Mouse (Mus musculus) heart, embryonic 15.5 days (tissue): Measurements from ENCODE around the gene S100a16. TPM values are rescaled to one million over a fixed set of nuclear protein-coding genes. Genes with fewer than 3 reads are reported as not detected.

Source experiments
- ATAC-seq: fragments of 200-750 bp; cut with Nextera tagmentation; replicated peaks from 2 replicates; pipeline ENCODE4 v1.8.0; 2017; ENCODE audit warnings: low read depth, moderate TSS enrichment; ENCODE audit not compliant: insufficient number of reproducible peaks, insufficient read depth, low FRiP score
- H3K27ac ChIP-seq: fragments of 300-500 bp; sonication (generic); 2 replicates; pipeline ENCODE4 v1.5.1; 2015; ENCODE audit warnings: mild to moderate bottlenecking, inconsistent platforms
- H3K27me3 ChIP-seq: fragments of 300-500 bp; sonication (generic); 2 replicates; pipeline ENCODE4 v1.6.1; 2015; ENCODE audit warnings: inconsistent platforms
- H3K36me3 ChIP-seq: fragments of 300-500 bp; sonication (generic); 2 replicates; pipeline ENCODE4 v1.6.1; 2015; ENCODE audit warnings: mild to moderate bottlenecking, inconsistent platforms
- H3K4me1 ChIP-seq: fragments of 300-500 bp; sonication (generic); replicated peaks from 2 replicates; pipeline ENCODE4 v1.6.1; 2015; ENCODE audit warnings: inconsistent platforms
- H3K4me2 ChIP-seq: fragments of 300-500 bp; sonication (generic); 2 replicates; pipeline ENCODE4 v1.6.1; 2015; ENCODE audit warnings: inconsistent platforms, mild to moderate bottlenecking, moderate library complexity
- H3K4me3 ChIP-seq: fragments of 300-500 bp; sonication (generic); 2 replicates; pipeline ENCODE4 v1.5.1; 2015; ENCODE audit warnings: mild to moderate bottlenecking, inconsistent platforms
- H3K9ac ChIP-seq: fragments of 300-500 bp; sonication (generic); 2 replicates; pipeline ENCODE4 v1.6.1; 2015; ENCODE audit warnings: mild to moderate bottlenecking, inconsistent platforms
- H3K9me3 ChIP-seq: fragments of 300-500 bp; sonication (generic); replicated peaks from 2 replicates; pipeline ENCODE4 v1.6.1; 2016; ENCODE audit warnings: inconsistent platforms
- WGBS: fragments of 180-500 bp; shearing (Covaris S2); methylation state at CpG from one replicate; pipeline ENCODE4 v1.1.7; 2015; ENCODE audit warnings: mixed read lengths; 5-methylcytosine and 5-hydroxymethylcytosine counted together
- polyA plus RNA-seq: library from polyadenylated mRNA; unstranded; fragments of >200 nt; fragmentation: Nextera tagmentation; extraction: Ambion mirVana; gene quantifications from 2 replicates; pipeline ENCODE4 v1.2.1, GENCODE M21; 2015

The S100a16 gene
- polyA plus RNA-seq, 1 experiment from 2014 or later, result 89.3 TPM

DNA sequence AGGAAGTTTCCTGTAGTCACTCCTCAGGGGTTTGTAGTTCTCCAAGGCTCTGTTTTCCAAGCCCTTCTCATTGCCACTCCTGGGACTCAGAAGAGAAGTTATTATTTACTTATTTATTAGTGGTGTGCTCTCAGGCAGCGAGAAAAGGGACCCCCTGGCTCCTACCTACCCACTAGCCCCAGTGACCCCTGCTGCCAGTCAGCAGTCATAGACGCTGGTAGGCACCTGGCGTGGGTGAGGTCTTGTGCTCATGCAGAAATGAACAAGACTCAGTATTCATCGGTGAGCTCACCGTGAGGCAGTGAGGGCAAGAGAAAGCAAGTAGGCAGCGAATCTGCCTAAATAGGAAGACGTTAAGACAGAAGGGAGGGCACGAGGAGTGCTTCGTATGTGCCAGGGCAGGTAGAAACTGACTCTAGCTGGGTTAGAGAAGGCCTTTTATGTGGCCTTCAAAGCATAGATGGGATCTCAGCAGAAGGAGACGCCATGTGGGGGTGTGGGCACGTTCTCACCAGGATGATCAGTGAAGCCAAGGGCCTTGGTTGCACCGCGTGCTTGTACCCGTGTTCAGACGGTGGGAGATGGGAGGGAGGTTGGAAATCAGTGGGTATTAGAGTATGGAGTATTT lies 49.1 kb downstream of the S100a16 start:
- 77% methylated on average over 15 of the region's 15 CpGs for WGBS
- peaks cover 10% of the 10 kb centered on the region for H3K4me1 ChIP-seq
- H3K4me3 ChIP-seq, result no peak overlapping the region
- no peaks in the 10 kb centered on the region for H3K36me3 ChIP-seq
- H3K4me2 ChIP-seq, result no peak overlapping the region
- H3K9ac ChIP-seq, result no peak overlapping the region
- no peak for ATAC-seq
- no peaks in the 10 kb centered on the region for H3K27me3 ChIP-seq
- peak overlapping the region; percentile 28; the same call in 1 of the 2 replicates for H3K27ac ChIP-seq
- H3K9me3 ChIP-seq, result no peaks in the 10 kb centered on the region

DNA sequence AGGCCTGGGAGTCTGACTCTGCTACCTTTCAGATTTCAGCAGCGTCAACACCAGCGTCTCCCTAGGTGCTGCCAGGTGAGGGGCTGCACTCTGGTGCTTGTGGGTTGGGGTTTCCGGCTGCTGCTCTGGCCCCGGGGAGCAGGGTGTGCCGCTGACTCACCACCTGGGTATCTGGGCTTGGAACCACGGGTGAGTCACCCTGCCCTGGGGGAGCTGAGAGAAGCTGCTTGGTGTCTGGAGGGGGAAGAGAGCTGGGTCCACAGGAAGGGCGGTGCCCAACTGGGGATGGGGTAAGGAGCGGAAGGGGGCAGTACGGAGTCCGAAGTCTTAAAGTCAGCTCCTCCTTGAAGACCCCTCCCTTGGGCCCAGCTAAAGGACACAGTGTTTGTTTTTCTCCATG lies 49.9 kb downstream of the S100a16 start:
- Histone ChIP-seq H3K4me2 (no peak overlapping the region), H3K27ac (peak overlapping the region; percentile 42; the same call in 1 of the 2 replicates), H3K4me3 (no peak overlapping the region), H3K9ac (no peak overlapping the region), H3K9me3 (no peaks in the 10 kb centered on the region), H3K4me1 (peaks cover 10% of the 10 kb centered on the region), H3K27me3 (no peaks in the 10 kb centered on the region), H3K36me3 (no peaks in the 10 kb centered on the region)
- 36% methylated on average over 10 of the region's 10 CpGs for WGBS
- peak; percentile 14; the same call in 1 of the 2 replicates for ATAC-seq

DNA sequence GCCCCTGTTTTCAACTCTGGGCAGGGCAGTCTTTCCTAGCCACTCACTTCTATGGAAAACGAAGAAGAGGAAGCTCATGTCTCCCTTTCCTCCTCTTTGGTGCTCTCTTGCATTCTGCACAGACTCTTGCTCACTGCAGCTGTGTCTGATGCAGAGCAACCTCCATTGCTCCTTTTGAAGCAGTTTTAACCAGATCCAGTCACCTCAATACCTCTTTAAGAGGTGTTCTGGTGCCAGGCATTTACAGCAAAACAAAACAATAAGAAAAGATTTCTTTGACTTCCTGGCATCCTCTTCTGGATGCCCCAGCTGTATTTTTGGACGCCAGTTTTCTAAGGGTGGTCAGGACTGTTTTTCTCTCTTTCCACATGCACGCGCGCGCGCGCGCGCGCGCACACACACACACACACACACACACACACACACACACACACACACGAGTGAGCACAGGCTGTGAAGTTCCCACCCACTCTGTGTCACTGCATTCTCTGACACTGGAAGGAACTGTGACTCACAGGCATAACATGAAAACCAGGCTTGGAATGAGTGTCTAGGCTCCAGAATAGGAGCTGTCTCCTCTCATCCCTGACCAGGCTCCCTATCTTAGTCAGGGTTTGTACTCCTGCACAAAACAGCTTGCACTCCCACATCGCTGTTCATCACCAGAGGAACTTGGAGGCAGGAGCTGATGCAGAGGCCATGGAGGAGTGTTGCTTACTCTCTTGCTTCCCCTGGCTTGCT lies 50.5 kb downstream of the S100a16 start:
- WGBS, result 79% methylated on average over 14 of the region's 14 CpGs
- H3K36me3 ChIP-seq, result no peaks in the 10 kb centered on the region
- H3K27ac ChIP-seq, result peak overlapping the region; percentile 42; the same call in 1 of the 2 replicates
- no peak overlapping the region for H3K4me3 ChIP-seq
- no peaks in the 10 kb centered on the region for H3K9me3 ChIP-seq
- H3K9ac ChIP-seq, result no peak overlapping the region
- no peaks in the 10 kb centered on the region for H3K27me3 ChIP-seq
- peaks cover 10% of the 10 kb centered on the region for H3K4me1 ChIP-seq
- no peak for ATAC-seq
- no peak overlapping the region for H3K4me2 ChIP-seq

DNA sequence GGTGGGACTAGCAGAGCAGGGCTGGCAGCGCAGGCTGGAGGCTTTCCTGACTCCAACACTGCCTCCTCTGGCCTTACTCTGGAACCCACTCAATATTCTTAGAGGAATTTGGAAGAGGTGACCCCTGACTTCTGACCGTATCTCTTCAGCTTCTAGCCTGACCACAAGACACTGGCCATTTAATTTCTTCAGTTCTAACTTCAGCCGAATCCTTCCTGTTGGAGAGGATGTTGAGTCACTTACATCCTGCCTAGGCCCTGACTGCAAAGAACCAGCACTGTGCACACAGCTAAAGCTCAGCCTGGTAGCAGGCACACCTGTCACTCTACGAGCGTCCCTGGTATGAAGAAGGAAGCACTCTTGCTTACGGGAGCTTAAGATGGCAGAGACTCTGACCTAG lies 52.3 kb downstream of the S100a16 start:
- 68% methylated on average over 6 of the region's 6 CpGs for WGBS
- no peak for ATAC-seq
- Histone ChIP-seq H3K27me3 (no peaks in the 10 kb centered on the region), H3K4me3 (no peak overlapping the region), H3K27ac (no peak overlapping the region), H3K9me3 (no peaks in the 10 kb centered on the region), H3K9ac (no peak overlapping the region), H3K4me1 (peaks cover 3% of the 10 kb centered on the region; the same call in 1 of the 2 replicates), H3K36me3 (no peaks in the 10 kb centered on the region), H3K4me2 (no peak overlapping the region)

DNA sequence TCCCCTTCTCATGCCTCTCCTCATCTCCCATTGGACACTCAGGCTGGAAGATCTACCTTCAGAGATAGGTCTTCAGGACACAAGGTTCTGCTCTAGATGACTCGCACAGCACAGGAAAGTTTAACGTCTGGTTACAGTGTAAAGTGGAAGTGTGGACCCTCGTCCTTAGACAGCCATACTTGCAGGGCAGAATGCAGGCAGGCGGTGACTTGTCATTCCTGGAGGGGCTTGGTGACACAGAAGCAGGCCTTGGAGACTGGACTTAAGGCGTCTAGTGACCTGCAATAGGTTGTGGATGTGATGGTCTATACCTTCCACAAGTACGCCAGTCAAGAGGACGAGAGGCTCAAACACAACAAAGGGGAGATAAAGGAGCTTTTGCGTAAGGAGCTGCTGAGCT lies 52.9 kb downstream of the S100a16 start, which contains the start of gene S100a2:
Gene S100a2 (plus strand): TSS at position 301 of the 400 bp plus-strand sequence.
- 77% methylated on average over 8 of the region's 8 CpGs for WGBS
- no peak within 1 kb of the TSS for H3K4me3 ChIP-seq
- H3K36me3 ChIP-seq, result no peaks in the 10 kb centered on the region
- no peak for ATAC-seq
- no peaks in the 10 kb centered on the region for H3K27me3 ChIP-seq
- H3K27ac ChIP-seq, result no peak within 1 kb of the TSS
- no peak within 1 kb of the TSS for H3K9ac ChIP-seq
- no peak within 1 kb of the TSS for H3K4me2 ChIP-seq
- no peaks in the 10 kb centered on the region for H3K9me3 ChIP-seq
- H3K4me1 ChIP-seq, result peaks cover 3% of the 10 kb centered on the region; the same call in 1 of the 2 replicates

Other genes with a start within 250 kb of the S100a16 start
- gene Gatad2b, start 244.1 kb upstream of the S100a16 start, polyA plus RNA-seq, result 7.1 and 9.5 TPM in 2 replicates
- gene Slc27a3, start 147.3 kb upstream of the S100a16 start, polyA plus RNA-seq, result 4.8 and 9.4 TPM in 2 replicates
- 16.7 and 22.6 TPM in 2 replicates for gene Ints3, start 103.6 kb upstream of the S100a16 start, polyA plus RNA-seq
- gene Npr1, start 71.4 kb upstream of the S100a16 start, polyA plus RNA-seq, result 10.1 and 12.5 TPM in 2 replicates
- 97.3 and 108 TPM in 2 replicates for gene Ilf2, start 61.1 kb upstream of the S100a16 start, polyA plus RNA-seq
- gene Snapin, start 46.2 kb upstream of the S100a16 start, polyA plus RNA-seq, result 71.5 and 75.1 TPM in 2 replicates
- gene Chtop, start 27.8 kb upstream of the S100a16 start, polyA plus RNA-seq, result 90.9 and 98.3 TPM in 2 replicates
- 247 and 315 TPM in 2 replicates for gene S100a1, start 22.9 kb upstream of the S100a16 start, polyA plus RNA-seq
- 73.0 and 94.1 TPM in 2 replicates for gene S100a13, start 22.8 kb upstream of the S100a16 start, polyA plus RNA-seq
- 1.1 and 7.5 TPM in 2 replicates for gene S100a14, start 10.4 kb upstream of the S100a16 start, polyA plus RNA-seq
- gene S100a3, start 23.3 kb downstream of the S100a16 start, polyA plus RNA-seq, result 0.08 and 1.7 TPM in 2 replicates
- gene S100a2, start 53.0 kb downstream of the S100a16 start, polyA plus RNA-seq, result not detected in 2 replicates
- gene Gm42674, start 64.7 kb downstream of the S100a16 start, polyA plus RNA-seq, result not detected in 2 replicates
- 2.8 and 7.5 TPM in 2 replicates for gene S100a4, start 66.5 kb downstream of the S100a16 start, polyA plus RNA-seq
- gene S100a5, start 71.3 kb downstream of the S100a16 start, polyA plus RNA-seq, result not detected in 2 replicates
- gene S100a6, start 75.6 kb downstream of the S100a16 start, polyA plus RNA-seq, result 48.9 and 70.5 TPM in 2 replicates
- 0.22 TPM in 1 of 2 replicates, not detected in the other for gene S100a7a, start 116.8 kb downstream of the S100a16 start, polyA plus RNA-seq
- gene S100a8, start 131.7 kb downstream of the S100a16 start, polyA plus RNA-seq, result 24.9 and 32.7 TPM in 2 replicates
- gene S100a9, start 158.5 kb downstream of the S100a16 start, polyA plus RNA-seq, result 15.5 and 16.3 TPM in 2 replicates
- not detected in 2 replicates for gene Pglyrp4, start 189.7 kb downstream of the S100a16 start, polyA plus RNA-seq
- gene Gm5849, start 240.6 kb downstream of the S100a16 start, polyA plus RNA-seq, result not detected in 2 replicates